ENCODE assay signal across 29 mouse cellular contexts in the genomic region with DNA sequence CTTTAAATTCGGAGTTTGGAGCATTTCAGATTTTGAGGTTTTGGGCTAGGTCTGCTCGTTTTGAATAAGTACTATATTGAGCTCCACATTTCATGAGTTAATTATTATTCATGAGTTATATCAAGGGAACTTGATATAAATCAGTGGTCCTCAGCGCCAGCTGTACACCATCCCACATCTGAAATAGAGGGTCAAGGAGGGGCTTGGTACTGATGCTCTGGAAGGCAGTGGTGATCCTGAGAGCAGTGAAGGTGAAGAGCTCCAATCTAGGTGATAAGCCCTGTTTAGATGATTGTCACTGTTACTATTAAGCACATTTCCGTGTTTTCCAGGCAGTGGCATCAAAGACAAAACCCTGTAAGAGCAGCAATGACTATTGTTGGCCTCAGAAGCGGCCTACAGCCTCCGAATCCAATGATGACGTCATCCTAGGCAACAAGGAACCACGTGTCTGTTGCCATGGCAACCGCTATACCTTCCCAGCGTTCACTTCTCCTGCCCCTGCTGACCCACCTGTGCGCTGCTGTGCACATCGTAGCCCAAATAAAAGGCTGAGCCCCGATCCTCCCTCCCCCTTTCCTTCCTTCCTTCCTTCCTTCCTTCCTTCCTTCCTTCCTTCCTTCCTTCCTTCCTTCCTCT. TPM values are rescaled to one million over a fixed set of nuclear protein-coding genes. Genes with fewer than 3 reads are reported as not detected.
A peak's percentile ranks its signal among the peaks of the same experiment; 100 is the strongest.
DNase-seq lines count a peak whose midpoint lies in the region; ATAC-seq and TF ChIP-seq lines count a peak whose summit lies in the region.
"Had no signal": no experiment of that assay in that cellular context is flagged by ENCODE, and none has a peak within 500 bp of the region (broad histone marks: within the 10 kb centered on the region; RNA-seq: fewer than 3 reads in every experiment).

No protein-coding gene starts in this region.

- WGBS in forebrain, postnatal 0 days, result 56% methylated on average over 13 of the region's 13 CpGs
- WGBS in forebrain, embryonic 15.5 days, result 56% methylated on average over 13 of the region's 13 CpGs
- WGBS in kidney, embryonic 14.5 days, result 74% methylated on average over 13 of the region's 13 CpGs
- WGBS in kidney, embryonic 15.5 days, result 77% methylated on average over 13 of the region's 13 CpGs

- no peak for TF ChIP-seq POLR2A in MEL (IDR thresholded peaks at IDR 0.05; ENCODE audit: control insufficient read depth in 1 of 2, insufficient read depth in 1 of 2, low read depth in 1 of 2, low read length in 2 of 2, poor library complexity in 1 of 2)

- TF ChIP-seq CTCF in forebrain, postnatal 0 days (IDR thresholded peaks at IDR 0.05; ENCODE audit: low read depth), result no peak
- TF ChIP-seq CTCF in C2C12 (IDR thresholded peaks at IDR 0.05; ENCODE audit: control insufficient read depth, insufficient read depth, insufficient read length) (no peak), MEL (IDR thresholded peaks at IDR 0.05 in 2 of 3, conservative IDR thresholded peaks at IDR 0.05 in 1 of 3; ENCODE audit: control insufficient read depth in 1 of 3, insufficient read depth in 1 of 3, low read depth in 2 of 3, low read length in 3 of 3, poor library complexity in 1 of 3, severe bottlenecking in 1 of 3) (no peak)
- TF ChIP-seq CTCF in left cerebral cortex, adult 2 months (IDR thresholded peaks at IDR 0.05), result no peak

- TF ChIP-seq EP300 in MEL (IDR thresholded peaks at IDR 0.05; ENCODE audit: low read depth in 1 of 2, low read length in 2 of 2), result no peak

- intact Hi-C loops in left cerebral cortex, adult 2 months (cut with DNase I), result no loop called here

- H3K36me3 ChIP-seq in forebrain, postnatal 0 days (ENCODE audit: insufficient read depth), result no peaks in the 10 kb centered on the region
- no peaks in the 10 kb centered on the region for H3K36me3 ChIP-seq in forebrain, embryonic 15.5 days
- H3K36me3 ChIP-seq in kidney, embryonic 14.5 days (ENCODE audit: control insufficient read depth, insufficient read depth, low read length), result no peaks in the 10 kb centered on the region
- no peaks in the 10 kb centered on the region for H3K36me3 ChIP-seq in kidney, embryonic 15.5 days
- H3K36me3 ChIP-seq in C2C12 (ENCODE audit: control insufficient read depth, insufficient read depth) (no peaks in the 10 kb centered on the region), MEL (ENCODE audit: control insufficient read depth in 1 of 2, insufficient read depth in 2 of 2, low read length in 2 of 2) (no peaks in the 10 kb centered on the region)
- H3K36me3 ChIP-seq: forebrain, embryonic 10.5 days; heart, embryonic 13.5 days; hindbrain, embryonic 15.5 days; liver, embryonic 15.5 days; lung, embryonic 15.5 days had no signal

- H3K9me3 ChIP-seq in forebrain, postnatal 0 days (ENCODE audit: low read length), result no peaks in the 10 kb centered on the region
- no peaks in the 10 kb centered on the region for H3K9me3 ChIP-seq in forebrain, embryonic 15.5 days
- H3K9me3 ChIP-seq in kidney, embryonic 14.5 days (ENCODE audit: control insufficient read depth, low read length), result no peaks in the 10 kb centered on the region
- H3K9me3 ChIP-seq in kidney, embryonic 15.5 days (replicated peaks), result no peaks in the 10 kb centered on the region
- no peaks in the 10 kb centered on the region for H3K9me3 ChIP-seq in MEL (replicated peaks; ENCODE audit: insufficient read depth, low read length)
- H3K9me3 ChIP-seq: forebrain, embryonic 10.5 days; heart, embryonic 13.5 days; hindbrain, embryonic 15.5 days; liver, embryonic 15.5 days; lung, embryonic 15.5 days had no signal

- H3K27ac ChIP-seq in forebrain, postnatal 0 days (ENCODE audit: low read depth, low read length), result no peak overlapping the region
- no peak overlapping the region for H3K27ac ChIP-seq in forebrain, embryonic 15.5 days (replicated peaks)
- H3K27ac ChIP-seq in kidney, embryonic 14.5 days (ENCODE audit: low read depth, low read length), result no peak overlapping the region
- H3K27ac ChIP-seq in kidney, embryonic 15.5 days, result no peak overlapping the region
- no peak overlapping the region for H3K27ac ChIP-seq in MEL (ENCODE audit: control insufficient read depth, low read depth, low read length)
- H3K27ac ChIP-seq in left cerebral cortex, adult 2 months, result no peak overlapping the region
- H3K27ac ChIP-seq: forebrain, embryonic 10.5 days; heart, embryonic 13.5 days; hindbrain, embryonic 15.5 days; kidney, postnatal 0 days; liver, embryonic 15.5 days; lung, embryonic 15.5 days had no signal

- H3K4me3 ChIP-seq in forebrain, postnatal 0 days (ENCODE audit: low read depth, low read length), result no peak overlapping the region
- no peak overlapping the region for H3K4me3 ChIP-seq in forebrain, embryonic 15.5 days
- H3K4me3 ChIP-seq in kidney, embryonic 14.5 days (ENCODE audit: low read length), result no peak overlapping the region
- no peak overlapping the region for H3K4me3 ChIP-seq in kidney, embryonic 15.5 days (replicated peaks)
- H3K4me3 ChIP-seq in C2C12 (ENCODE audit: insufficient read depth, poor library complexity, severe bottlenecking), result no peak overlapping the region
- H3K4me3 ChIP-seq in MEL (ENCODE audit: control insufficient read depth in 1 of 2, insufficient read depth in 1 of 2, low read depth in 2 of 2, low read length in 2 of 2), result no peak overlapping the region
- no peak overlapping the region for H3K4me3 ChIP-seq in left cerebral cortex, adult 2 months
- H3K4me3 ChIP-seq: forebrain, embryonic 10.5 days; heart, embryonic 13.5 days; hindbrain, embryonic 15.5 days; liver, embryonic 15.5 days; lung, embryonic 15.5 days had no signal

- H3K27me3 ChIP-seq in forebrain, postnatal 0 days (ENCODE audit: insufficient read depth, low read length), result no peaks in the 10 kb centered on the region; the same call in 1 of the 2 replicates
- no peaks in the 10 kb centered on the region; the same call in 1 of the 2 replicates for H3K27me3 ChIP-seq in forebrain, embryonic 15.5 days
- no peaks in the 10 kb centered on the region for H3K27me3 ChIP-seq in kidney, embryonic 14.5 days (ENCODE audit: control insufficient read depth, insufficient read depth, low read length)
- H3K27me3 ChIP-seq in kidney, embryonic 15.5 days, result no peaks in the 10 kb centered on the region
- H3K27me3 ChIP-seq in C2C12 (ENCODE audit: control insufficient read depth, insufficient read depth, insufficient read length) (no peaks in the 10 kb centered on the region), MEL (ENCODE audit: control insufficient read depth in 1 of 2, insufficient read depth in 2 of 2, low read length in 2 of 2) (no peaks in the 10 kb centered on the region)
- H3K27me3 ChIP-seq: lung, embryonic 15.5 days had no signal

- no peaks in the 10 kb centered on the region for H3K79me3 ChIP-seq in C2C12 (ENCODE audit: low read depth)

- no peak overlapping the region for H3K4me2 ChIP-seq in forebrain, postnatal 0 days (ENCODE audit: low read depth)
- no peak overlapping the region for H3K4me2 ChIP-seq in forebrain, embryonic 15.5 days (replicated peaks)
- H3K4me2 ChIP-seq in kidney, embryonic 14.5 days (replicated peaks; ENCODE audit: low read depth, low read length), result no peak overlapping the region
- H3K4me2 ChIP-seq in kidney, embryonic 15.5 days, result no peak overlapping the region
- H3K4me2 ChIP-seq: heart, embryonic 13.5 days; hindbrain, embryonic 15.5 days; liver, embryonic 15.5 days; lung, embryonic 15.5 days had no signal

- DNase-seq in forebrain, postnatal 0 days, result peak; percentile 49
- no peak for DNase-seq in MEL (ENCODE audit: low read depth, low spot score)
- no peak for DNase-seq in lung, postnatal 10 days
- DNase-seq in left cerebral cortex, adult 2 months (ENCODE audit: extremely low spot score in 1 of 2, low spot score in 2 of 2), result no peak
- DNase-seq: adrenal gland, postnatal 36 days; B cell, adult 2 months; cerebellum, adult 11-12 months; gastrocnemius, postnatal 14 days; heart, adult 18-20 months; heart, postnatal 14 days; kidney, adult 11 months; layer of hippocampus, adult 9-11 months; left cerebral cortex, postnatal 4 days; liver; lung, postnatal 4 days; right cerebral cortex, postnatal 25 days; spleen, adult 18-20 months; thymus, postnatal 14 days had no signal

- no peak overlapping the region for H3K9ac ChIP-seq in forebrain, postnatal 0 days
- no peak overlapping the region for H3K9ac ChIP-seq in forebrain, embryonic 15.5 days (replicated peaks)
- H3K9ac ChIP-seq in kidney, embryonic 14.5 days (ENCODE audit: low read depth, low read length), result no peak overlapping the region
- no peak overlapping the region for H3K9ac ChIP-seq in kidney, embryonic 15.5 days
- no peak overlapping the region for H3K9ac ChIP-seq in MEL (ENCODE audit: control insufficient read depth, low read depth, low read length, poor library complexity, severe bottlenecking)
- H3K9ac ChIP-seq: heart, embryonic 13.5 days; hindbrain, embryonic 15.5 days; liver, embryonic 15.5 days; lung, embryonic 15.5 days had no signal

- H3K79me2 ChIP-seq in C2C12 (ENCODE audit: control insufficient read depth, insufficient read depth) (no peaks in the 10 kb centered on the region), MEL (ENCODE audit: control insufficient read depth, insufficient read depth, low read length, poor library complexity) (no peaks in the 10 kb centered on the region)

- TF ChIP-seq RAD21 in MEL (IDR thresholded peaks at IDR 0.05; ENCODE audit: low read depth, low read length), result no peak

- H3K4me1 ChIP-seq in forebrain, postnatal 0 days (ENCODE audit: insufficient read depth), result peaks cover 3% of the 10 kb centered on the region; the same call in 1 of the 2 replicates
- H3K4me1 ChIP-seq in forebrain, embryonic 15.5 days, result peaks cover 11% of the 10 kb centered on the region
- no peaks in the 10 kb centered on the region for H3K4me1 ChIP-seq in kidney, embryonic 14.5 days (ENCODE audit: control insufficient read depth, insufficient read depth, low read length)
- peaks cover 11% of the 10 kb centered on the region for H3K4me1 ChIP-seq in kidney, embryonic 15.5 days
- H3K4me1 ChIP-seq in MEL (ENCODE audit: control insufficient read depth in 1 of 2, insufficient read depth in 2 of 2, low read length in 2 of 2), result no peaks in the 10 kb centered on the region
- H3K4me1 ChIP-seq: liver, embryonic 15.5 days had no signal

- peak; percentile 47; the same call in 1 of the 2 replicates for ATAC-seq in forebrain, postnatal 0 days
- ATAC-seq in forebrain, embryonic 15.5 days (replicated peaks), result no peak
- ATAC-seq in kidney, embryonic 14.5 days (ENCODE audit: low FRiP score, low TSS enrichment), result peak; percentile 24; the same call in 1 of the 2 replicates
- no peak for ATAC-seq in kidney, embryonic 15.5 days (replicated peaks; ENCODE audit: low FRiP score)

- H3ac ChIP-seq in C2C12 (ENCODE audit: control insufficient read depth, insufficient read length, low read depth), result no peak overlapping the region

RNA-seq across cellular contexts. Expression of a gene that starts 5.2 kb away (rescaled TPM):
- total RNA-seq in forebrain, postnatal 0 days (2014; rRNA removed), result 9.8 and 19.2 TPM in 2 replicates
- 1.5 and 2.6 TPM in 2 replicates for polyA plus RNA-seq in forebrain, postnatal 0 days (2015; fragmentation: Nextera tagmentation; extraction: Ambion mirVana)
- polyA plus RNA-seq in forebrain, embryonic 15.5 days (2015; fragmentation: Nextera tagmentation; extraction: Ambion mirVana), result 2.9 and 4.0 TPM in 2 replicates
- polyA plus RNA-seq in kidney, embryonic 14.5 days (2014; fragmentation: Nextera tagmentation; extraction: Ambion mirVana), result 6.1 and 7.4 TPM in 2 replicates
- polyA plus RNA-seq in kidney, embryonic 15.5 days (2015; fragmentation: Nextera tagmentation; extraction: Ambion mirVana), result 10.6 and 11.3 TPM in 2 replicates
- polyA plus RNA-seq in C2C12 (2012; fragmentation: generic; extraction: Trizol) (6.6 TPM), MEL (2012; ENCODE audit: insufficient read depth in 1 of 2, insufficient read length in 2 of 2, low read depth in 1 of 2, low replicate concordance in 2 of 2, missing spikeins in 1 of 2) (not detected)
- total RNA-seq in MEL (2012; rRNA removed), result not detected in 2 replicates
- total RNA-seq in left cerebral cortex, adult 2 months (2021), result 10 to 100 TPM; 10.6 to 18.4 TPM
- total RNA-seq: megakaryocyte-erythroid progenitor cell, adult 5-6 weeks had no signal

Comparison
In these comparisons a context has a peak if more than half of its experiments do, and no peak if none do; other contexts are left out.
1. ATAC-seq: peak in forebrain, postnatal 0 days (single experiment) and kidney, embryonic 14.5 days (single experiment); none in forebrain, embryonic 15.5 days (single experiment) and kidney, embryonic 15.5 days (single experiment).